Mouse (Mus musculus): ENCODE data around the gene Mast3. TPM values are rescaled to one million over a fixed set of nuclear protein-coding genes. Genes with fewer than 3 reads are reported as not detected.

The Mast3 gene
- polyA plus RNA-seq, 1 experiment from 2014 or later: 15.9 TPM

GRCm38 (mm10) chr8:70770748-70771147 is 34.1 kb downstream of the Mast3 start:
- Histone ChIP-seq H3K4me2 (replicated peaks) (no peak overlapping the region), H3K9me3 (no peaks in the 10 kb centered on the region), H3K4me3 (no peak overlapping the region), H3K27me3 (replicated peaks) (peaks cover 2% of the 10 kb centered on the region; the same call in 1 of the 2 replicates), H3K9ac (no peak overlapping the region), H3K4me1 (peaks cover 40% of the 10 kb centered on the region), H3K27ac (no peak overlapping the region), H3K36me3 (peaks cover 71% of the 10 kb centered on the region)
- ATAC-seq (ENCODE audit: low FRiP score, low read depth): no peak
- 93% methylated on average over 13 of the region's 13 CpGs for WGBS

- ATAC-seq (ENCODE audit: low FRiP score, low read depth): no peak
- WGBS: 73% methylated on average over 12 of the region's 12 CpGs
- Histone ChIP-seq H3K36me3 (peaks cover 71% of the 10 kb centered on the region), H3K9me3 (no peaks in the 10 kb centered on the region), H3K9ac (0 out of 2 replicates have a peak overlapping the region, but pooled peaks have one; percentile 33), H3K4me1 (peaks cover 32% of the 10 kb centered on the region), H3K4me3 (no peak overlapping the region), H3K4me2 (replicated peaks) (no peak overlapping the region), H3K27ac (no peak overlapping the region), H3K27me3 (replicated peaks) (peaks cover 2% of the 10 kb centered on the region; the same call in 1 of the 2 replicates)
These were observed 35.0 kb downstream of the Mast3 start for GRCm38 (mm10) chr8:70769858-70770257.

GRCm38 (mm10) chr8:70769359-70769758 is 35.5 kb downstream of the Mast3 start:
- no peak overlapping the region for H3K27ac ChIP-seq
- H3K9ac ChIP-seq: 0 out of 2 replicates have a peak overlapping the region, but pooled peaks have one; percentile 33
- H3K9me3 ChIP-seq: no peaks in the 10 kb centered on the region
- 8% methylated on average over 26 of the region's 26 CpGs for WGBS
- no peak overlapping the region for H3K4me3 ChIP-seq
- H3K27me3 ChIP-seq (replicated peaks): peaks cover 2% of the 10 kb centered on the region; the same call in 1 of the 2 replicates
- peak; percentile 69; the same call in 1 of the 2 replicates for ATAC-seq (ENCODE audit: low FRiP score, low read depth)
- peaks cover 67% of the 10 kb centered on the region for H3K36me3 ChIP-seq
- peaks cover 27% of the 10 kb centered on the region for H3K4me1 ChIP-seq
- no peak overlapping the region for H3K4me2 ChIP-seq (replicated peaks)

GRCm38 (mm10) chr8:70768956-70769355 is 35.9 kb downstream of the Mast3 start:
- Histone ChIP-seq H3K4me1 (peaks cover 23% of the 10 kb centered on the region), H3K4me3 (no peak overlapping the region), H3K9me3 (no peaks in the 10 kb centered on the region), H3K27me3 (replicated peaks) (peaks cover 2% of the 10 kb centered on the region; the same call in 1 of the 2 replicates), H3K4me2 (replicated peaks) (no peak overlapping the region), H3K9ac (no peak overlapping the region), H3K36me3 (peaks cover 63% of the 10 kb centered on the region), H3K27ac (no peak overlapping the region)
- WGBS: 87% methylated on average over 16 of the region's 16 CpGs
- ATAC-seq (ENCODE audit: low FRiP score, low read depth): 0 out of 2 replicates have a peak, but pooled peaks have one; percentile 2

- Histone ChIP-seq H3K9ac (no peak overlapping the region), H3K27me3 (replicated peaks) (peaks cover 2% of the 10 kb centered on the region; the same call in 1 of the 2 replicates), H3K4me1 (peaks cover 16% of the 10 kb centered on the region), H3K4me2 (replicated peaks) (no peak overlapping the region), H3K36me3 (peaks cover 56% of the 10 kb centered on the region), H3K4me3 (no peak overlapping the region), H3K9me3 (no peaks in the 10 kb centered on the region), H3K27ac (no peak overlapping the region)
- ATAC-seq (ENCODE audit: low FRiP score, low read depth): no peak
- WGBS: 94% methylated on average over 32 of the region's 32 CpGs
These were observed 36.5 kb downstream of the Mast3 start for GRCm38 (mm10) chr8:70768231-70768776.

GRCm38 (mm10) chr8:70767503-70767902 is 37.4 kb downstream of the Mast3 start:
- Histone ChIP-seq H3K27ac (no peak overlapping the region), H3K27me3 (replicated peaks) (peaks cover 2% of the 10 kb centered on the region; the same call in 1 of the 2 replicates), H3K9ac (no peak overlapping the region), H3K4me3 (no peak overlapping the region), H3K4me2 (replicated peaks) (no peak overlapping the region), H3K36me3 (peaks cover 48% of the 10 kb centered on the region), H3K9me3 (no peaks in the 10 kb centered on the region), H3K4me1 (peaks cover 15% of the 10 kb centered on the region)
- no peak for ATAC-seq (ENCODE audit: low FRiP score, low read depth)
- WGBS: 86% methylated on average over 6 of the region's 6 CpGs

DNA sequence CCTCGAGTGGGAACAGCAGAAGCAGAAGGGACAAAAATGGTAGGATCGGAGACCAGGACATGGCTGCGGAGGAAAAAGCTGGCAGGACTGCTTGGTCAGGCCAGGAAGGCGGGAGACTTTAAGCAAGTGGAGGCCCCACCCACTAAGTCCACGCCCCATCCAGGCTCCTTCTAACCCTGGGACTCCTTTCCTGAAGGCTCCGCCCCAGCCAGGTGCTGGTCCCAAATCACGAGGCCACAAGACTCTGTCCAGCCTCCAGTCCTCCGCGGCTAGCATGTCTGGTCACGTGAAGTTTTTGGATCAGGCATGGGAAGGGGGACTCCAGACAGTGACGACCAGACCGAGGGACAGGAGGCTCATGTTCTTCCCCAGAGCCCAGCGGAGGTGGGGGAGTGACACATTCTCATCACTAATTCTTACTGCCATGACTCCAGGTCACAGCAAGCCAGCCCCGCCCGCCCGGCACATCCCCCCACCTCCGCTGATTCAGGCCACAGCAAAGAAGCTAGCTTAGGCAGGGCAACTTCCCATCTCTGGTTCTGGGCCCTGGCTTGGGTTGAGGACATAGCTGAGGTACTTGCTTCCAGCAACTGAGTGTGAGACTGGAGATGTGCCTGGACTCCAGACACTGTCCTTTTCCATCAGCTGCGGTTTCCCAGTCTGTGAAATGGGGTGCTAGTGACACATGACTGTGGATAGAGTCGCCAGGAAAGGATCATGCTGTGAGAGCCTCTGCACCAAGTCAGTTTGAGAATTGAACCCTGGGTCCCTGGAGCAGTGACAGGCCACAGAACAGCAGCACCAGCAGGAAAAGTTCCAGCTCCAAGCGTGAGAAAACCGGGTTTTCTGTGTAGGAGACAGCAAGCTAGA is 38.0 kb downstream of the Mast3 start:
- H3K27ac ChIP-seq: no peak overlapping the region
- H3K27me3 ChIP-seq (replicated peaks): peaks cover 2% of the 10 kb centered on the region; the same call in 1 of the 2 replicates
- WGBS: 9% methylated on average over 21 of the region's 21 CpGs
- H3K4me3 ChIP-seq: peak overlapping the region; percentile 20
- peaks cover 15% of the 10 kb centered on the region for H3K4me1 ChIP-seq
- H3K36me3 ChIP-seq: peaks cover 41% of the 10 kb centered on the region
- ATAC-seq (ENCODE audit: low FRiP score, low read depth): 0 out of 2 replicates have a peak, but pooled peaks have one; percentile 21
- no peaks in the 10 kb centered on the region for H3K9me3 ChIP-seq
- peak overlapping the region; percentile 45 for H3K9ac ChIP-seq
- peak overlapping the region; percentile 59 for H3K4me2 ChIP-seq (replicated peaks)

DNA sequence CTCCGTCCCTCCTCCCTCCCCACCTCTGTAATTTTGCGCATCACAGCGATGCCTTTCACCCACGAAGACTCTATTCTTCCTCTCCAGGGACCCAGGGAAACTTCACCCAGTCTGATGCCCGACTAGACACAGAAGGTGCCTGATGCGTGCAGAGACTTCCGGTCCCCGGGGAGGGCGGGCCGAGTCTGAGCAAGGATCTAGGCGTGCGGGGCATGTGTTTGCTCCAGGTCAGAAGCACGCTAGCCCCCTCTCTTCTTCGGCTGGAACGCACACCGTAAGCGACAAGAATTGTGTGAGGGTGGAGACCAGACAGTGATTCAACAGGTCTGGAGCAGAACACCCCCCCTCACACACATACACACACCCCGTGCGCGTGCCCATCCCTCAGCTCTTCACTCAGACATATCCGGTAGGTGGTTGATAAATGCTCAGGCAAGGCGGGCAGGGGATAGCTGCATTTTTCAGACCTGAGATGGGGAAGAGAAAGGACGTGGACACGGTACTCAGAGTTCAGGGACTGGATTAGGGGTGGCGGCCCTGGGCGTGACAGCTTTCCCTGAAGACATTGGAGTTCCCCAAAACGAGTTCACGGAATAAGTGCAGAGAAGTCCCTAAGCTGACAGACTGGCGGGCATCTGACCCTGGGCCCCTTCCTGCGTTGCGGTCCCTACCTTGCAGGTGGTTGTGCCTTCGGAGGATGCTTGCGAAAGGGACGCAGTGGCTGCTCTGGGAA is 38.9 kb downstream of the Mast3 start:
- Histone ChIP-seq H3K4me3 (peak overlapping the region; percentile 20), H3K27me3 (replicated peaks) (peaks cover 2% of the 10 kb centered on the region; the same call in 1 of the 2 replicates), H3K9me3 (no peaks in the 10 kb centered on the region), H3K4me1 (peaks cover 18% of the 10 kb centered on the region), H3K36me3 (peaks cover 33% of the 10 kb centered on the region), H3K4me2 (replicated peaks) (peak overlapping the region; percentile 59), H3K27ac (no peak overlapping the region), H3K9ac (peak overlapping the region; percentile 45)
- 2% methylated on average over 34 of the region's 34 CpGs for WGBS
- no peak for ATAC-seq (ENCODE audit: low FRiP score, low read depth)

DNA sequence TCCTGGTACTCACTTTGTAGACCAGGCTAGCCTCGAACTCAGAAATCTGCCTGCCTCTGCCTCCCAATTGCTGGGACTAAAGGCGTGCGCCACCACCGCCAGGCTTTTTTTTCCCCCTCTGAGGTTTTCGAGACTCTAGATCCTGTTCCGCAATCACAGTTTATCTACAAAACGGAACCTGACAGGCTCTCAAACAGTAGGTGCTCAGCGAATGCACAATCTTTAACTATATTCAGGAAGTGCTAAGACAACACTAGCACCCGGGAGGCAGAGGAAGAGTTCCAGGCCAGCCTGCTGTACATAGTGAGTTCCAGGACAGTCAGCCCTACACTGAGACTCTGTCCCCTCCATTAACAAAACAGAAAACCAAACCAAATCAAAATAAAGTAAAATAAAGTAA is 39.5 kb downstream of the Mast3 start:
- Histone ChIP-seq H3K27me3 (replicated peaks) (peaks cover 2% of the 10 kb centered on the region; the same call in 1 of the 2 replicates), H3K4me3 (no peak overlapping the region), H3K27ac (no peak overlapping the region), H3K9me3 (no peaks in the 10 kb centered on the region), H3K4me2 (replicated peaks) (peak overlapping the region; percentile 59), H3K4me1 (peaks cover 19% of the 10 kb centered on the region), H3K36me3 (peaks cover 26% of the 10 kb centered on the region), H3K9ac (no peak overlapping the region)
- no peak for ATAC-seq (ENCODE audit: low FRiP score, low read depth)
- 81% methylated on average over 9 of the region's 9 CpGs for WGBS

GRCm38 (mm10) chr8:70764676-70765075 is 40.2 kb downstream of the Mast3 start:
- Histone ChIP-seq H3K36me3 (peaks cover 20% of the 10 kb centered on the region), H3K4me3 (no peak overlapping the region), H3K9me3 (no peaks in the 10 kb centered on the region), H3K27ac (no peak overlapping the region), H3K4me2 (replicated peaks) (no peak overlapping the region), H3K9ac (no peak overlapping the region), H3K27me3 (replicated peaks) (peaks cover 2% of the 10 kb centered on the region; the same call in 1 of the 2 replicates), H3K4me1 (peaks cover 26% of the 10 kb centered on the region)
- ATAC-seq (ENCODE audit: low FRiP score, low read depth): no peak
- WGBS: 93% methylated on average over 13 of the region's 13 CpGs

DNA sequence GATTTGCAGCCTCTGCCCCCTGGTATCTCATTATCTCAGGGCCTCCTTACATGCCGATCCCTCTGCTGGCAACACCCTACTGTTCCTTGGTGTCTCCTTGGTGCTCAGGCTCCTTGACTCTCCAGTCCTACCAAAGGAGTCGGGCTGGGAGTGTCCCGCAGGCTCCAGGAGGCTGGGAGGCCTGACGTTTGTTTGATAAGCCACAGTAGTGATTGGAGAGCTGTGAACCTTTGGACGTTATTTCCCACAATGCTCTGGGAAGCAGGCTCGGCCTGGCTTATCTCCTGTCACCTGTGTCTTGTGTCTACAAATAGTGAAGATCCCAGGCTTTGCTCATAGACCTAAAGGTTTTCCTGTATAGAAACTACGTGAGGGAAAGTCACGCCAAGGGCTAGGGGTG is 40.8 kb downstream of the Mast3 start:
- no peak overlapping the region for H3K4me3 ChIP-seq
- 88% methylated on average over 8 of the region's 8 CpGs for WGBS
- H3K27me3 ChIP-seq (replicated peaks): peaks cover 2% of the 10 kb centered on the region; the same call in 1 of the 2 replicates
- no peak overlapping the region for H3K4me2 ChIP-seq (replicated peaks)
- peaks cover 17% of the 10 kb centered on the region for H3K36me3 ChIP-seq
- no peak overlapping the region for H3K27ac ChIP-seq
- no peak for ATAC-seq (ENCODE audit: low FRiP score, low read depth)
- H3K9ac ChIP-seq: no peak overlapping the region
- no peaks in the 10 kb centered on the region for H3K9me3 ChIP-seq
- H3K4me1 ChIP-seq: peaks cover 32% of the 10 kb centered on the region

DNA sequence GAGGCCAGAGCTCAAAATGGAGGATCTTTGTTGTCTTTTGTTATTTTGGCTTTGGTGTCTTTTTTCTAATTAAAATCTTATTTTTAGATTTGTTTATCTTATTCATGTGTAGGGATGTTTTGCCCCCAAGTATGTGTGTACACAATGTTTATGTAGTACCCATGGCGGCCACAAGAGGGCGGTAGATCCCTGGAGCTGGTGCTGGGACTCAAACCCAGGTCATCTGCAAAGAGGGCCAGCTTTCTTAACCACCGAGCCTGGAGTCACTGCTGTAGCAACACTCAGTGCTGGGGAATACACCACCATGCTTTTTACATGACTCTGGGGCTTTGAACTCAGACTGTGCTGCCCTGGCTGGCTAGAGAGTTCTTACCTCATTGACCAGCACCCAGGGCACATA is 41.5 kb downstream of the Mast3 start:
- no peak for ATAC-seq (ENCODE audit: low FRiP score, low read depth)
- 4% methylated on average over 3 of the region's 3 CpGs for WGBS

More for the DNA sequence above, 41.5 kb downstream of the Mast3 start:
- peaks cover 38% of the 10 kb centered on the region for H3K4me1 ChIP-seq
- H3K9me3 ChIP-seq: no peaks in the 10 kb centered on the region
- H3K27me3 ChIP-seq (replicated peaks): peaks cover 2% of the 10 kb centered on the region; the same call in 1 of the 2 replicates
- peaks cover 12% of the 10 kb centered on the region for H3K36me3 ChIP-seq
- no peak overlapping the region for H3K27ac ChIP-seq
- no peak overlapping the region for H3K4me3 ChIP-seq
- no peak overlapping the region for H3K4me2 ChIP-seq (replicated peaks)
- no peak overlapping the region for H3K9ac ChIP-seq

All from neural tube, embryonic 12.5 days (tissue).